Mouse (Mus musculus) stomach, postnatal 0 days (tissue): ENCODE measurements around the gene Snx1. TPM values are rescaled to one million over a fixed set of nuclear protein-coding genes. Genes with fewer than 3 reads are reported as not detected.
A peak's percentile ranks its signal among the peaks of the same experiment; 100 is the strongest.

ENCODE experiments used
- ATAC-seq: fragments of 200-750 bp; cut with Nextera tagmentation; 2 replicates; pipeline ENCODE4 v1.8.0; 2017; ENCODE audit not compliant: low FRiP score, low TSS enrichment
- DNase-seq: peaks from one replicate; pipeline ENCODE4 v3.0.0-alpha.2; 2016; ENCODE audit warnings: low spot score
- H3K27ac ChIP-seq: fragments of 300-500 bp; sonication (generic); replicated peaks from 2 replicates; pipeline ENCODE4 v1.5.1; 2014; ENCODE audit warnings: mild to moderate bottlenecking, control low read depth
- H3K27me3 ChIP-seq: fragments of 300-500 bp; sonication (generic); 2 replicates; pipeline ENCODE4 v1.6.1; 2014; ENCODE audit warnings: low read length; ENCODE audit not compliant: control insufficient read depth, insufficient read depth
- H3K36me3 ChIP-seq: fragments of 300-500 bp; sonication (generic); 2 replicates; pipeline ENCODE4 v1.6.1; 2014; ENCODE audit warnings: low read length, mixed read lengths; ENCODE audit not compliant: control insufficient read depth, insufficient read depth
- H3K4me1 ChIP-seq: fragments of 300-500 bp; sonication (generic); replicated peaks from 2 replicates; pipeline ENCODE4 v1.6.1; 2014; ENCODE audit warnings: antibody characterized with exemption; ENCODE audit not compliant: control insufficient read depth, insufficient read depth
- H3K4me2 ChIP-seq: fragments of 300-500 bp; sonication (generic); replicated peaks from 2 replicates; pipeline ENCODE4 v1.6.1; 2014; ENCODE audit warnings: low read depth, mild to moderate bottlenecking, control low read depth, moderate library complexity
- H3K4me3 ChIP-seq: fragments of 300-500 bp; sonication (generic); 2 replicates; pipeline ENCODE4 v1.5.1; 2014; ENCODE audit warnings: low read depth, low read length, control low read depth
- H3K9ac ChIP-seq: fragments of 300-500 bp; sonication (generic); 2 replicates; pipeline ENCODE4 v1.6.1; 2014; ENCODE audit warnings: mild to moderate bottlenecking, low read length, control low read depth, mixed read lengths
- H3K9me3 ChIP-seq: fragments of 300-500 bp; sonication (generic); 2 replicates; pipeline ENCODE4 v1.6.1; 2016; ENCODE audit warnings: low read length; ENCODE audit not compliant: control insufficient read depth
- CTCF ChIP-seq: IDR thresholded peaks from 2 replicates; pipeline ENCODE4 v1.5.1; 2016; ENCODE audit warnings: antibody characterized with exemption, low read depth, mild to moderate bottlenecking, moderate library complexity
- EP300 ChIP-seq: optimal IDR thresholded peaks from 2 replicates; pipeline ENCODE3; 2016; ENCODE audit warnings: antibody characterized with exemption
- WGBS: fragments of 180-500 bp; shearing (Covaris S2); extraction: QIAGEN DNeasy Blood & Tissue Kit; methylation state at CpG from one replicate; pipeline ENCODE4 v1.1.7; 2014; 5-methylcytosine and 5-hydroxymethylcytosine counted together
- polyA plus RNA-seq: library from polyadenylated mRNA; unstranded; fragments of >200 nt; fragmentation: Nextera tagmentation; extraction: Ambion mirVana; gene quantifications from 2 replicates; pipeline ENCODE4 v1.2.1, GENCODE M21; 2015

Gene Snx1
- polyA plus RNA-seq, 1 experiment from 2014 or later: 77.5 TPM

GRCm38 (mm10) chr9:66090593-66091244 lies 35.7 kb downstream of the Snx1 start:
- Histone ChIP-seq H3K27ac (peak overlapping the region; percentile 86), H3K4me1 (0 out of 2 replicates have a peak, but pooled peaks cover 3% of the 10 kb centered on the region), H3K27me3 (no peaks in the 10 kb centered on the region), H3K4me3 (no peak overlapping the region), H3K36me3 (peaks cover 28% of the 10 kb centered on the region), H3K4me2 (no peak overlapping the region), H3K9ac (no peak overlapping the region), H3K9me3 (no peaks in the 10 kb centered on the region)
- DNase-seq (no peak), ATAC-seq (0 out of 2 replicates have a peak, but pooled peaks have one; percentile 1)
- WGBS: 68% methylated on average over 13 of the region's 13 CpGs
- TF ChIP-seq CTCF: no peak
- TF ChIP-seq EP300: no peak

- H3K9me3 ChIP-seq: no peaks in the 10 kb centered on the region
- H3K27ac ChIP-seq: no peak overlapping the region
- WGBS: 48% methylated on average over 4 of the region's 4 CpGs
- H3K36me3 ChIP-seq: peaks cover 19% of the 10 kb centered on the region
- no peak for ATAC-seq
- H3K9ac ChIP-seq: no peak overlapping the region
- DNase-seq: peak; percentile 68
- 0 out of 2 replicates have a peak, but pooled peaks cover 3% of the 10 kb centered on the region for H3K4me1 ChIP-seq
- no peak overlapping the region for H3K4me2 ChIP-seq
- no peak for TF ChIP-seq EP300
- TF ChIP-seq CTCF: peak; percentile 88
- no peaks in the 10 kb centered on the region for H3K27me3 ChIP-seq
- H3K4me3 ChIP-seq: no peak overlapping the region
Measured at GRCm38 (mm10) chr9:66088411-66088810, 38.0 kb downstream of the Snx1 start.

- Histone ChIP-seq H3K9ac (no peak overlapping the region), H3K27ac (no peak overlapping the region), H3K4me3 (no peak overlapping the region), H3K27me3 (no peaks in the 10 kb centered on the region), H3K36me3 (peaks cover 14% of the 10 kb centered on the region), H3K4me1 (no peaks in the 10 kb centered on the region), H3K9me3 (no peaks in the 10 kb centered on the region), H3K4me2 (no peak overlapping the region)
- TF ChIP-seq CTCF: no peak
- no peak for ATAC-seq
- WGBS: 93% methylated on average over 7 of the region's 7 CpGs
- DNase-seq: no peak
Measured at GRCm38 (mm10) chr9:66087062-66087461, 39.3 kb downstream of the Snx1 start.

GRCm38 (mm10) chr9:66084171-66084570 lies 42.2 kb downstream of the Snx1 start:
- ATAC-seq: no peak
- H3K4me1 ChIP-seq: no peaks in the 10 kb centered on the region
- peaks cover 6% of the 10 kb centered on the region for H3K36me3 ChIP-seq
- no peaks in the 10 kb centered on the region for H3K9me3 ChIP-seq
- 79% methylated on average over 3 of the region's 3 CpGs for WGBS
- DNase-seq: no peak
- TF ChIP-seq EP300 (no peak), CTCF (no peak)
- H3K27ac ChIP-seq: no peak overlapping the region
- no peak overlapping the region for H3K4me2 ChIP-seq
- H3K9ac ChIP-seq: no peak overlapping the region
- H3K27me3 ChIP-seq: no peaks in the 10 kb centered on the region
- H3K4me3 ChIP-seq: no peak overlapping the region

- Histone ChIP-seq H3K27me3 (no peaks in the 10 kb centered on the region), H3K4me3 (no peak overlapping the region), H3K36me3 (peaks cover 2% of the 10 kb centered on the region; the same call in 1 of the 2 replicates), H3K9ac (no peak overlapping the region), H3K4me1 (no peaks in the 10 kb centered on the region; the same call in 1 of the 2 replicates), H3K9me3 (no peaks in the 10 kb centered on the region), H3K27ac (no peak overlapping the region), H3K4me2 (no peak overlapping the region)
- DNase-seq (no peak), ATAC-seq (no peak)
- TF ChIP-seq EP300: no peak
- TF ChIP-seq CTCF: no peak
- WGBS: 73% methylated on average over 4 of the region's 4 CpGs
Measured at GRCm38 (mm10) chr9:66081999-66082398, 44.4 kb downstream of the Snx1 start.

GRCm38 (mm10) chr9:66080804-66081459 lies 45.5 kb downstream of the Snx1 start:
- H3K27ac ChIP-seq: no peak overlapping the region

More at GRCm38 (mm10) chr9:66080804-66081459, 45.5 kb downstream of the Snx1 start:
- no peak overlapping the region for H3K9ac ChIP-seq
- H3K36me3 ChIP-seq: no peaks in the 10 kb centered on the region
- TF ChIP-seq EP300 (no peak), CTCF (no peak)
- no peaks in the 10 kb centered on the region for H3K27me3 ChIP-seq
- H3K4me3 ChIP-seq: no peak overlapping the region
- H3K4me2 ChIP-seq: no peak overlapping the region
- no peaks in the 10 kb centered on the region for H3K9me3 ChIP-seq
- WGBS: 64% methylated on average over 3 of the region's 3 CpGs
- no peak for DNase-seq
- ATAC-seq: no peak
- H3K4me1 ChIP-seq: no peaks in the 10 kb centered on the region; the same call in 1 of the 2 replicates
